Mouse (Mus musculus): ENCODE data around the gene Xirp1. TPM values are rescaled to one million over a fixed set of nuclear protein-coding genes. Genes with fewer than 3 reads are reported as not detected.

Xirp1 gene
- polyA plus RNA-seq, 1 experiment from 2014 or later = 0.02 TPM

DNA sequence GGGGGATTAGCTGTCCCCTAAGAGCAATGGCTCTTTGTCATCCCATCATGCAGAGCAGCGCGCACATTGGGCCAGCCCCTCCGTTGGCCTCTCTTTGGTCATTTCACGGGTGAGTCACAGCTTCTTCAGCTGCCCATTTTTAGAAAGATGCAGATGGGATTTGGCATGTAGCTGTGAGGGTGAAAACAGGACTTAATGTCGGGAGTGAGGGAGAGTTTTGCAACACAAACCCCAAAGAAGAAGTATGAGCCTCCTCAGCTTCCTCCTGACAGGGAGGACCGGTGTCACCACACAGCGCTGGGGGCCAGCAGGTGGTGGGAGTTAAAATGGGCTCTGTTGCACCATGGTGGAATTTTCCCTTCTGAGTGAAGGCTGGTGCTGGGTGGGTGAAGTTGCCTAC, 19.7 kb upstream of the Xirp1 start:
- ATAC-seq = no peak

DNA sequence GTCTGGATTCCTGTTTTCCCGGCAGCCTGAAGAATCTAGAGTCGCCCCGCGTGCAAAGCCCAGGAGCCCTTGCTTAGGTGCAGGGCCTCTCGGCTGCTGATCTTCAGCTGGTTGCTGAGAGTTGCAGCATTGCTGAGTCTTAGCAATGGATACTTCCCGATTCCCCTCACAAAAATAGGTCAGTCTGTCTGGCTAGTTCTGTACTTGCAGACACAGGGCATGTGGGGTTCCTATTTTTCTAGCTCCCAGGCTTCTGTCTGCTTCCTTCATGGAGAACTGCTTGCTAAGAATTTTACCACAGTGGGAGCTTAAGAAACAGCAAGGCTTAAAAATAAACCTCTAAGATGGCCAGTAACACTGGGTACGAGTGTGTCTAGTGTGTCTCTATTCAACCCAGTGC, 14.0 kb upstream of the Xirp1 start:
- Histone ChIP-seq H3K27ac (no peak overlapping the region), H3K9ac (no peak overlapping the region), H3K4me2 (no peak overlapping the region), H3K27me3 (replicated peaks) (no peaks in the 10 kb centered on the region), H3K4me1 (no peaks in the 10 kb centered on the region), H3K4me3 (no peak overlapping the region), H3K9me3 (replicated peaks) (no peaks in the 10 kb centered on the region), H3K36me3 (no peaks in the 10 kb centered on the region)
- 56% methylated on average over 7 of the region's 7 CpGs for WGBS (ENCODE audit: insufficient replicate concordance)
- no peak for ATAC-seq

More for the DNA sequence above, 19.7 kb upstream of the Xirp1 start:
- H3K4me1 ChIP-seq = no peaks in the 10 kb centered on the region
- 41% methylated on average over 7 of the region's 7 CpGs for WGBS (ENCODE audit: insufficient replicate concordance)
- H3K9me3 ChIP-seq (replicated peaks) = no peaks in the 10 kb centered on the region
- H3K27me3 ChIP-seq (replicated peaks) = 0 out of 2 replicates have a peak, but pooled peaks cover 10% of the 10 kb centered on the region
- no peak overlapping the region for H3K9ac ChIP-seq
- H3K27ac ChIP-seq = no peak overlapping the region
- no peak overlapping the region for H3K4me3 ChIP-seq
- H3K36me3 ChIP-seq = no peaks in the 10 kb centered on the region
- H3K4me2 ChIP-seq = no peak overlapping the region

DNA sequence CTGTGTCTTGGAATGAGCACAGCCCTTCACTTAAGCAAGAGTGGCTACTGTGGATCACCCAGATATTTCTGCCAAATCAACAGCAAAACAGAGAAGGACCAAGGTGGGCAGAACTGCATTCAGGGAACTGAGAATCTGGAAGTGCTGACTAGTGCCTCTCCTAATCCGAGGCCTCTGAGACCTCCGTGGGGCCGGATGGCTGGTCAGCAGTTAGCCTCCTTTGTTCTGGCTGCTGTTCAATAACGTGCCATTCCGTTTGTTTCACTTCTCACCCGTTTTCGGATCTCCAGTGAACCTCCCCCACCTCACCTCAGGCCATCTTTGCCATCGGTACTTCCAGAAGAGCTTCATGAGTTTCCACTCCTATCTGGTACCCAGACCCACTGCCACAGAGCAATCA, 11.0 kb upstream of the Xirp1 start:
- 59% methylated on average over 8 of the region's 8 CpGs for WGBS (ENCODE audit: insufficient replicate concordance)

DNA sequence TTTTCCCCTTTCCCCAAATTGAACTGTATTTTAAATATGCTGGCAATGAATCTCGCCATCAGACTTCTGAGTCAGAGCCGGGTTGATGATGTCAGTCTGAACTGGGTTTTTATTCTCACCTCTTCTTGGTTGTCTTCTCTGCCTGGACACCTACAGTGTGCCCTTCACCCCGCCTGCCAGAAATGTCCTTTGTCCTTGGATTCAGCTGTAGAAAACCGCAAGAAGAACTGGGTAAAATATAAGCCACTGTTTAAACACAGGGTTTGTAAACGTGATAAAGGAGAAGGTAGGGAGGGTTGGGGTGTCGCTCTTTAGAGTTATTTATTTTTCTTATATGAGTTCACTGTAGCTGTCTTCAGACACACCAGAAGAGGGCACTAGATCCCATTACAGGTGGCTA, 9.3 kb upstream of the Xirp1 start:
- H3K27me3 ChIP-seq (replicated peaks) = no peaks in the 10 kb centered on the region
- 66% methylated on average over 6 of the region's 6 CpGs for WGBS (ENCODE audit: insufficient replicate concordance)
- no peak overlapping the region for H3K4me2 ChIP-seq
- ATAC-seq = no peak
- H3K4me3 ChIP-seq = no peak overlapping the region
- no peaks in the 10 kb centered on the region for H3K9me3 ChIP-seq (replicated peaks)
- no peaks in the 10 kb centered on the region for H3K36me3 ChIP-seq
- no peak overlapping the region for H3K27ac ChIP-seq
- H3K9ac ChIP-seq = no peak overlapping the region
- peaks cover 8% of the 10 kb centered on the region for H3K4me1 ChIP-seq

More for the DNA sequence above, 11.0 kb upstream of the Xirp1 start:
- H3K4me3 ChIP-seq = no peak overlapping the region
- no peak overlapping the region for H3K27ac ChIP-seq
- H3K9me3 ChIP-seq (replicated peaks) = no peaks in the 10 kb centered on the region
- no peaks in the 10 kb centered on the region for H3K36me3 ChIP-seq
- no peaks in the 10 kb centered on the region for H3K27me3 ChIP-seq (replicated peaks)
- no peak overlapping the region for H3K9ac ChIP-seq
- H3K4me1 ChIP-seq = peaks cover 8% of the 10 kb centered on the region; the same call in 1 of the 2 replicates
- ATAC-seq = no peak
- H3K4me2 ChIP-seq = no peak overlapping the region

DNA sequence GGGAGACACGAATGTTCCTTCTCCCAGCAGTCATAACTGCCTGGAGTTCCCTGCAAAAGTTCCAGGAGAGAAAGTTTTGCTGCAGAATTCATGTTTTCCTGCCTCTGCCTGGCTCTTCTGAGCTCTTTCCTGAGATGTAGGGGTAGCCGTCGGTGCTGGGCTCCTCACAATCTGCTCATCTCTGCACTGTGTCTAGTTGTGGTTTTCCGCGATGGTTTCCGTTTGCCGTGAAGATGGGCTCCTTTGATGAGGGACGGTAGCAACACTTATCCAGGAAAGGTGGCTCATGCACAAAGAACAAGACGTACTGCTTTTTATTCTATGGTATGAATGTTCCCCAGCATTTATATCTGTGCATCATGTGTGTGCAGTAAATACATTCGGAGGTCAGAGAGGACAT, 7.0 kb upstream of the Xirp1 start:
- H3K4me1 ChIP-seq = peaks cover 14% of the 10 kb centered on the region
- H3K9me3 ChIP-seq (replicated peaks) = no peaks in the 10 kb centered on the region
- H3K4me3 ChIP-seq = no peak overlapping the region
- H3K36me3 ChIP-seq = no peaks in the 10 kb centered on the region
- no peak overlapping the region for H3K9ac ChIP-seq
- no peak overlapping the region for H3K4me2 ChIP-seq
- 30% methylated on average over 10 of the region's 10 CpGs for WGBS (ENCODE audit: insufficient replicate concordance)
- peaks cover 5% of the 10 kb centered on the region for H3K27me3 ChIP-seq (replicated peaks)
- H3K27ac ChIP-seq = no peak overlapping the region
- ATAC-seq = no peak

DNA sequence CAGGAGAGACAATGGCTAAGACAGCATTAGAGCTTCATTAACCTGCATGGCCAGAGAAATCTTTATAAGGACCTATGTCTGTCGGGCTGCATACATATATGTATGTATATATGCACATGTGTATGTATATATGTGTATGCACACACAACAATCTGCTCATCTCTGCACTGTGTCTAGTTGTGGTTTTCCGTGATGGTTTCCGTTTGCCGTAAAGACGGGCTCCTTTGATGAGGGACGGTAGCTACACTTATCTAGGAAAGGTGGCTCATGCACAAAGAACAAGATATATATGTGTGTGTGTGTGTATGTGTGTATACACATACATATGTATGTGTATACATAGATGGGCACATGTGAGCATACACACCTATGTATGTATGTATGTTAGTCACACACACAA, 6.5 kb upstream of the Xirp1 start:
- 58% methylated on average over 6 of the region's 6 CpGs for WGBS (ENCODE audit: insufficient replicate concordance)
- H3K4me1 ChIP-seq = peaks cover 14% of the 10 kb centered on the region
- no peak for ATAC-seq
- no peak overlapping the region for H3K4me3 ChIP-seq
- H3K9ac ChIP-seq = no peak overlapping the region
- peaks cover 5% of the 10 kb centered on the region for H3K27me3 ChIP-seq (replicated peaks)
- H3K4me2 ChIP-seq = no peak overlapping the region
- no peaks in the 10 kb centered on the region for H3K9me3 ChIP-seq (replicated peaks)
- no peaks in the 10 kb centered on the region for H3K36me3 ChIP-seq
- H3K27ac ChIP-seq = no peak overlapping the region

GRCm38 (mm10) chr9:120027401-120028151, 4.2 kb upstream of the Xirp1 start:
- Histone ChIP-seq H3K27me3 (replicated peaks) (peaks cover 5% of the 10 kb centered on the region), H3K36me3 (no peaks in the 10 kb centered on the region), H3K4me2 (peak overlapping the region; percentile 14), H3K27ac (no peak overlapping the region), H3K4me1 (peaks cover 14% of the 10 kb centered on the region), H3K9me3 (replicated peaks) (no peaks in the 10 kb centered on the region), H3K9ac (no peak overlapping the region), H3K4me3 (no peak overlapping the region)
- WGBS (ENCODE audit: insufficient replicate concordance) = 22% methylated on average over 14 of the region's 14 CpGs
- ATAC-seq = no peak; the same call in 1 of the 2 replicates

DNA sequence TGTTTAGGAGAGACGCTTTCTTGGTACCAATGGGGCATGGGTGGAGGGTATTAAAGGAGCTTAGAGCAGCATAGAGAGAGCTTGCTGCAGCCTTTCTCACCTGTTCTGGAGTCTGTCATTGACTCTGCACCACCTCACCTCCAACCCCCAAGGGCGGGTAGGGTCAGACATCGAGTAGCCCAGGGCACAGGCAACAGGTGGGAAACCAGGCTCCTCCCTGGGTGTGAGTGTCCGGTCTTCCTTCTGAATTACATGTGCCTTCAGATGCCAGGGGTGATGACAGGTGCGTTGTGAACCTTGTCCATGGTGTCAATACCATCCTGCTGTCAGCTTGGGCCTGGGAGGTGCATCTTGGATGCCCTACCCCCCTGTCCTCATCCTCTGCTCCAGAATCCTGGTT, 1.2 kb upstream of the Xirp1 start:
- peaks cover 5% of the 10 kb centered on the region for H3K27me3 ChIP-seq (replicated peaks)
- H3K4me1 ChIP-seq = peaks cover 9% of the 10 kb centered on the region
- no peak; the same call in 1 of the 2 replicates for ATAC-seq
- no peak overlapping the region for H3K27ac ChIP-seq
- H3K36me3 ChIP-seq = no peaks in the 10 kb centered on the region
- WGBS (ENCODE audit: insufficient replicate concordance) = 66% methylated on average over 5 of the region's 5 CpGs
- no peak overlapping the region for H3K4me3 ChIP-seq
- no peaks in the 10 kb centered on the region for H3K9me3 ChIP-seq (replicated peaks)
- H3K9ac ChIP-seq = no peak overlapping the region
- no peak overlapping the region for H3K4me2 ChIP-seq

DNA sequence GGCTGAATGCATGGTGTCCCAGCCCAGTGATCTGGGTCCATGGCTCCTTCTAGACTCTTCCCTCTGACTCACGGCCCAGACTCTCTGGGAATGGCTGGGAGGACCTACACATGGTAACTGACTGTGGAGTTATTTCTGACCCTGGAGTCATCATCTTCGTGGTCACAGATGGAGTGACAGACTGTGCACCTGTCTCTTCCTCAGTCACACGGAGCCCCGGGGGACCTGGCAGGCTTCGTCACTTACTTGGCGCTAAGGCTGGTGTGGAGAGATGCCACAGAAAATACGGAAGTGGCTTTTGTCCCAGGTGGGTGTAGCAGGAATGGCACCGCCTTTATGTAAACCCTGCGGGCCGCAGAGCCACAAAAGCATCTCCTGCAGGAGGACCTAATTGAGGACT, 773 bp upstream of the Xirp1 start:
- Histone ChIP-seq H3K27me3 (replicated peaks) (peaks cover 5% of the 10 kb centered on the region), H3K27ac (no peak overlapping the region), H3K36me3 (no peaks in the 10 kb centered on the region), H3K4me3 (no peak overlapping the region), H3K9me3 (replicated peaks) (no peaks in the 10 kb centered on the region), H3K9ac (no peak overlapping the region), H3K4me2 (no peak overlapping the region), H3K4me1 (peaks cover 9% of the 10 kb centered on the region)
- no peak for ATAC-seq
- 64% methylated on average over 10 of the region's 10 CpGs for WGBS (ENCODE audit: insufficient replicate concordance)

- Histone ChIP-seq H3K9me3 (replicated peaks) (no peaks in the 10 kb centered on the region), H3K4me3 (no peak overlapping the region), H3K27ac (no peak overlapping the region), H3K27me3 (replicated peaks) (peaks cover 5% of the 10 kb centered on the region), H3K9ac (no peak overlapping the region), H3K36me3 (no peaks in the 10 kb centered on the region), H3K4me2 (no peak overlapping the region), H3K4me1 (peaks cover 3% of the 10 kb centered on the region; the same call in 1 of the 2 replicates)
- ATAC-seq = no peak
- 52% methylated on average over 5 of the region's 5 CpGs for WGBS (ENCODE audit: insufficient replicate concordance)
Observed at GRCm38 (mm10) chr9:120021164-120021563, 2.2 kb downstream of the Xirp1 start.

DNA sequence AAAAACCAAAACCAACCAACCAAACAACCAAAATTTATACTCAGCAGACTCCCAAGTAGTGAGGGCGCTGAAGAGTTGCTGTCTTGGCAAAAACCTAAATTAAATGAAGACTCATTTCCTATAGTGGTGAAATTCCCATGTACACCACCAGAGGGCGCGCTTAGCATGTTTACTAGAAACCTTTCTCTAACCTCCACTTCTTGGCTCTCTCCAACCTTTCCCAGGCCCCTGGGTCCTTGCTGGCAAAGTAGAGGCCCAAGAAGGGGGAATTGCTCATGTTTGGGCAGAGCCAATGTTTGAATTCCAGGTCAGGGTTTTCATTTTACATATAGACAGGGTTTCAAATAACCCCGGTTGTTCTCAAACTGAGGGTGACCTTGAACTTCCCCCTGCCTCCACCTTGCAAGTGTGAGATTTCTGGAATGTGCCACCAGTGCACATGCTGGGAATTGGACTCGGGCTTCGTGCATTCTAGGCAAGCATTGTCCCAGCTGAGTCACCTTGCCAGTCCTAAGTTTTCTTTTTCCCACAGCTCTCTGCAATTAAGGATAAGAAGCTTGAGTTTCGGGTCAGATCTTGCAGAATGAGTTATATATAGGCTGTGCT, 3.0 kb downstream of the Xirp1 start:
- no peak overlapping the region for H3K4me2 ChIP-seq

DNA sequence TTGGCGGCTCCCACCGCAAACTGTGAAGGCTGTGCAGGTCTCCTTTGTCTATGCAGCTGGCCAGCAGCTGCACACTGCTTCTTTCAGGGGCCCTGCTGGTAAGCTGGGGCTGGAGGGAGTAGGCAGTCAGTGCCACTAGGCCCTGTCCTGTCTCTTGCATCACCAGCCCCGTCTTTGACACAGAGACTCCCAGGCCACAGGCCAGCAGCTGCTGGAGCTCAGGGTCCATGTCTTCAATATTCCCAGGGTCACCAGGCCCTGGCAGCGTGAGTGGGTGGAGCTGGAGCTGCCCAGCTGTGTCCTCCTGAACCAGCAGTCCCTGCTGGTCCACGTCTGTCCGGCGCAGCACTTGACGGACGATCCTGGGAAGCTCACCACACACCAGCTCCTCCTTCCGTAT, 6.4 kb downstream of the Xirp1 start:
- H3K36me3 ChIP-seq = no peaks in the 10 kb centered on the region

More for the DNA sequence above, 3.0 kb downstream of the Xirp1 start:
- 36% methylated on average over 7 of the region's 7 CpGs for WGBS (ENCODE audit: insufficient replicate concordance)
- ATAC-seq = no peak
- Histone ChIP-seq H3K36me3 (no peaks in the 10 kb centered on the region), H3K9me3 (replicated peaks) (no peaks in the 10 kb centered on the region), H3K27ac (no peak overlapping the region), H3K4me3 (no peak overlapping the region), H3K4me1 (peaks cover 3% of the 10 kb centered on the region; the same call in 1 of the 2 replicates), H3K9ac (no peak overlapping the region), H3K27me3 (replicated peaks) (peaks cover 5% of the 10 kb centered on the region)

More for the DNA sequence above, 6.4 kb downstream of the Xirp1 start:
- no peak for ATAC-seq
- no peak overlapping the region for H3K9ac ChIP-seq
- H3K4me1 ChIP-seq = peaks cover 7% of the 10 kb centered on the region; the same call in 1 of the 2 replicates
- no peaks in the 10 kb centered on the region for H3K9me3 ChIP-seq (replicated peaks)
- H3K27ac ChIP-seq = no peak overlapping the region
- no peak overlapping the region for H3K4me3 ChIP-seq
- H3K27me3 ChIP-seq (replicated peaks) = peaks cover 8% of the 10 kb centered on the region
- WGBS (ENCODE audit: insufficient replicate concordance) = 62% methylated on average over 10 of the region's 10 CpGs
- H3K4me2 ChIP-seq = no peak overlapping the region
